Mouse (Mus musculus): ENCODE measurements at regions not wholly inside any gene's neighbourhood (a gene's known extent, or its start where the extent isn't known, plus 50 kb on each side); places are given as distances from the start of the nearest gene placed in this dataset.

GRCm38 (mm10) chr3:121104571-121105407 lies 66.7 kb downstream of the Rwdd3 start:
- WGBS = 29% methylated on average over 20 of the region's 20 CpGs
- Histone ChIP-seq H3K4me2 (peak overlapping the region; percentile 47), H3K4me3 (peak overlapping the region; percentile 24)

DNA sequence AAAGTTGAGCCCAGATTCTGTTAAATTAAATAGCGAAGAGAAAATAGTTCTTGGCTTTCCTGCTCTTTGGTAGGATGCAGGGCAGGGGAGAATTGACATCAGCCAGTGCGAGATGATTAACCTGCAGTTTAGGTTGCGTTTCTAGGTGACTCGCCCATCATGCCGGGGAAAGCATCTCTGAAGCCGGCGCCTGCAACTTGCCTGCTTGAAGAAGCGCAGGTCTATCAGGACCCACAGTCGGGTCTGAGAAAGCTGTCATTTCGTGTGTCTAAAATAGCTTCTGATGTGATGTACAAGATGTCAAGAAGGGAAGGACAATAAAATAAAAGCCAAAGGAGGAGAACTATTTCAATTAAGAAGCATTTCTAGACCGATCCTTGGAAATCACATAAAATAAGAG lies 68.6 kb downstream of the Rwdd3 start:
- no peak overlapping the region for H3K27ac ChIP-seq
- H3K9ac ChIP-seq = no peak overlapping the region
- no peaks in the 10 kb centered on the region for H3K4me1 ChIP-seq
- no peaks in the 10 kb centered on the region for H3K9me3 ChIP-seq
- H3K4me2 ChIP-seq = no peak overlapping the region
- H3K4me3 ChIP-seq = no peak overlapping the region
- ATAC-seq (ENCODE audit: insufficient number of reproducible peaks, insufficient read depth, low FRiP score, low TSS enrichment, low read depth) = no peak
- no peaks in the 10 kb centered on the region for H3K36me3 ChIP-seq
- peaks cover 5% of the 10 kb centered on the region; the same call in 1 of the 2 replicates for H3K27me3 ChIP-seq
- 58% methylated on average over 11 of the region's 11 CpGs for WGBS

More at GRCm38 (mm10) chr3:121104571-121105407, 66.7 kb downstream of the Rwdd3 start:
- Histone ChIP-seq H3K36me3 (no peaks in the 10 kb centered on the region), H3K27ac (no peak overlapping the region), H3K9me3 (no peaks in the 10 kb centered on the region), H3K27me3 (peaks cover 5% of the 10 kb centered on the region; the same call in 1 of the 2 replicates), H3K9ac (peak overlapping the region; percentile 32; the same call in 1 of the 2 replicates), H3K4me1 (no peaks in the 10 kb centered on the region)
- ATAC-seq (ENCODE audit: insufficient number of reproducible peaks, insufficient read depth, low FRiP score, low TSS enrichment, low read depth) = peak; percentile 81; the same call in 1 of the 2 replicates

GRCm38 (mm10) chr3:121102120-121102519 lies 69.4 kb downstream of the Rwdd3 start:
- H3K9me3 ChIP-seq = no peaks in the 10 kb centered on the region
- no peak for ATAC-seq (ENCODE audit: insufficient number of reproducible peaks, insufficient read depth, low FRiP score, low TSS enrichment, low read depth)
- H3K27ac ChIP-seq = no peak overlapping the region
- no peaks in the 10 kb centered on the region for H3K36me3 ChIP-seq
- peaks cover 4% of the 10 kb centered on the region; the same call in 1 of the 2 replicates for H3K27me3 ChIP-seq
- H3K9ac ChIP-seq = no peak overlapping the region
- no peaks in the 10 kb centered on the region for H3K4me1 ChIP-seq
- no peak overlapping the region for H3K4me2 ChIP-seq
- WGBS = 82% methylated on average over 1 of the region's 1 CpGs
- no peak overlapping the region for H3K4me3 ChIP-seq

DNA sequence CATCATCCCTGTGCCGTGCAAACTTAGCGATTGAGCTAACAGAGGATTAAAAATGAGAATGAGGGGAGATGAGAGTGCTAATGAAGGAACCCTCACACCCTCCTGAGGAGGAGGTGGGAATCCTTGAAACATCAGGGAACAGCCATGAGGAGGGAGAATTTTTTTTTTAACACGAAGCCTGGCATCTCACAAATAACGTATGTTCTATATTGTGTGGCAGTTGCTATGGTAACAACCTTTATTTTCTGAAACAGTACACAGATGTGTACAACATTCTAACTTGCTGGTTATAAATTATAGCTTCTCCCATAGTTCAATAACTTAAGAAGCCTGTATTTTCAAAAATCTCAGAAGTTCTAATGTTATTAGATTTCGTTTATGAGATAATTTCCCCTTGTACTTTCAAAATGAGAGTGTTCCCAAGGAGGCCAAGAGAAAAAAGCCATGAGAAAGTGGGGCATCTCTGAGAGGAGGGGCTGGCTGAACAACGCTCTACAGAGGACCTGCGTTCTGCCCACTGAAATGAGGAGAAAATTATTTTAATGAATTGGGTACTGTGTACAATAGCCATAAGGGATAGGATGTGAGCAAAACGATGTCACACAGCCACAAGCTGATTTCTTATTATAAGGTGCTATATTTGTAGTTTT lies 71.2 kb downstream of the Rwdd3 start:
- ATAC-seq (ENCODE audit: insufficient number of reproducible peaks, insufficient read depth, low FRiP score, low TSS enrichment, low read depth) = no peak
- H3K27me3 ChIP-seq = no peaks in the 10 kb centered on the region
- H3K36me3 ChIP-seq = no peaks in the 10 kb centered on the region
- no peak overlapping the region for H3K4me2 ChIP-seq
- H3K4me3 ChIP-seq = no peak overlapping the region
- no peak overlapping the region for H3K9ac ChIP-seq
- H3K4me1 ChIP-seq = no peaks in the 10 kb centered on the region
- H3K9me3 ChIP-seq = no peaks in the 10 kb centered on the region
- H3K27ac ChIP-seq = no peak overlapping the region
- WGBS = 71% methylated on average over 8 of the region's 8 CpGs

GRCm38 (mm10) chr3:121093509-121093908 lies 78.0 kb downstream of the Rwdd3 start:
- no peak for ATAC-seq (ENCODE audit: insufficient number of reproducible peaks, insufficient read depth, low FRiP score, low TSS enrichment, low read depth)
- 47% methylated on average over 6 of the region's 6 CpGs for WGBS

DNA sequence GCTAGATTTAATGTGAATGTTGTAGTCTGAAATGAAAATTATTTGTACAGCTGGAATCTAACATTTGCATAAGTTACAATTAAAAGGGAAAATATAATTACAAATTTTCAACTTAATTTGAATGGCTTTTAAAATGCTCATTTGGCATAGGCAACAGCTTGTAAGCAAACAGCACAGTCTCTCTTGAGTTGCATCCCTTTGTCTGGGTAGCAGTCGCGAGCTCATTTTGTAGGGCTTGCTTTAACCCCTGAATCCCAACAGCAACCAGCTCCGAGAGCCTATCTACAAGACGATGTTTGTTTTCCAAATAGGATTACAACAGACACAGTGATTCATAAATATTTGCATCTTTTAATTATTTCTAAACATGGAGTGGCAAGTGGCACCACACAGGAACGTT lies 82.8 kb downstream of the Rwdd3 start:
- 78% methylated on average over 5 of the region's 5 CpGs for WGBS

More at GRCm38 (mm10) chr3:121093509-121093908, 78.0 kb downstream of the Rwdd3 start:
- Histone ChIP-seq H3K36me3 (no peaks in the 10 kb centered on the region), H3K9me3 (no peaks in the 10 kb centered on the region), H3K4me1 (no peaks in the 10 kb centered on the region), H3K4me3 (no peak overlapping the region), H3K9ac (no peak overlapping the region), H3K27me3 (no peaks in the 10 kb centered on the region), H3K4me2 (no peak overlapping the region), H3K27ac (no peak overlapping the region)

GRCm38 (mm10) chr3:121068676-121069075 lies 102.8 kb downstream of the Rwdd3 start:
- H3K4me1 ChIP-seq = no peaks in the 10 kb centered on the region
- no peak overlapping the region for H3K27ac ChIP-seq
- H3K4me3 ChIP-seq = no peak overlapping the region
- WGBS = 77% methylated on average over 5 of the region's 5 CpGs
- H3K9me3 ChIP-seq = no peaks in the 10 kb centered on the region
- ATAC-seq (ENCODE audit: insufficient number of reproducible peaks, insufficient read depth, low FRiP score, low TSS enrichment, low read depth) = no peak
- no peaks in the 10 kb centered on the region for H3K36me3 ChIP-seq
- H3K9ac ChIP-seq = no peak overlapping the region
- no peak overlapping the region for H3K4me2 ChIP-seq
- H3K27me3 ChIP-seq = no peaks in the 10 kb centered on the region

More for the DNA sequence above, 82.8 kb downstream of the Rwdd3 start:
- Histone ChIP-seq H3K9ac (no peak overlapping the region), H3K9me3 (no peaks in the 10 kb centered on the region), H3K4me1 (no peaks in the 10 kb centered on the region), H3K36me3 (no peaks in the 10 kb centered on the region), H3K4me2 (no peak overlapping the region), H3K27ac (no peak overlapping the region), H3K27me3 (no peaks in the 10 kb centered on the region), H3K4me3 (no peak overlapping the region)
- ATAC-seq (ENCODE audit: insufficient number of reproducible peaks, insufficient read depth, low FRiP score, low TSS enrichment, low read depth) = no peak

GRCm38 (mm10) chr3:121035904-121036549 lies 135.5 kb downstream of the Rwdd3 start:
- Histone ChIP-seq H3K4me2 (no peak overlapping the region), H3K9ac (no peak overlapping the region), H3K36me3 (no peaks in the 10 kb centered on the region), H3K4me1 (no peaks in the 10 kb centered on the region), H3K27me3 (no peaks in the 10 kb centered on the region), H3K27ac (no peak overlapping the region), H3K9me3 (no peaks in the 10 kb centered on the region), H3K4me3 (no peak overlapping the region)
- ATAC-seq (ENCODE audit: insufficient number of reproducible peaks, insufficient read depth, low FRiP score, low TSS enrichment, low read depth) = no peak
- WGBS = 77% methylated on average over 9 of the region's 9 CpGs

DNA sequence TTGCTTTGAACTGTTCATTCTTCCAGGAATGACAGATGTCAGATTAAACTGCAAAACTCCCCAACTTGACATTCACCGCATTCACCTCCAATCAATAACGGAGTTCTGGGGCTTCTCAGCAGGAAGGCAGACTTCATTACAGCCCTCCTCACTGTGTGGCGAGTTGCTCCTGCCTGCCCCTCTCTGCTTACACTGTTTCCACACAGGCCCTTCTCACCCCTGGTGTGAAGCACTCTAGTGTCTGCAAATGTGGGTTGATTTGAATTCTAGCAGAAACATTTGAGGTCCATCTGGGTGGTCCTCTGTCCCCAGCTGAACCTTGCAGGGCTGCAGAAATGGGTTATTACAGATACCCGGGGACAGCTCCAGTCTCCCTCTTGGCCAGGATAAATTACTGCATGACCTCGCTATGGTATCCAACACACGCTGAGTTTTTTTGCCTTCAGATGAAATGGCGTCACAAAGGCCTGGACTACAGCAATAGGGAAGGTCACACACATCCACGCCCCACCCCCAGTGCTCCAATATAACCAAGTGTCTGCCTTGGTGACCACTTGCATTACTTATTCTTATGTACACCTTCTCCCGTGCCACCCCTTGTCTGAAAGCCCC lies 145.8 kb downstream of the Rwdd3 start:
- WGBS = 73% methylated on average over 9 of the region's 9 CpGs

GRCm38 (mm10) chr3:121024810-121025209 lies 146.7 kb downstream of the Rwdd3 start:
- Histone ChIP-seq H3K27me3 (no peaks in the 10 kb centered on the region), H3K4me1 (no peaks in the 10 kb centered on the region), H3K4me2 (no peak overlapping the region), H3K4me3 (no peak overlapping the region), H3K27ac (no peak overlapping the region), H3K9me3 (no peaks in the 10 kb centered on the region), H3K9ac (no peak overlapping the region), H3K36me3 (no peaks in the 10 kb centered on the region)
- 64% methylated on average over 8 of the region's 8 CpGs for WGBS
- no peak for ATAC-seq (ENCODE audit: insufficient number of reproducible peaks, insufficient read depth, low FRiP score, low TSS enrichment, low read depth)

More for the DNA sequence above, 145.8 kb downstream of the Rwdd3 start:
- Histone ChIP-seq H3K9me3 (no peaks in the 10 kb centered on the region), H3K27me3 (no peaks in the 10 kb centered on the region), H3K4me1 (no peaks in the 10 kb centered on the region), H3K9ac (no peak overlapping the region), H3K4me2 (no peak overlapping the region), H3K36me3 (no peaks in the 10 kb centered on the region), H3K27ac (no peak overlapping the region), H3K4me3 (no peak overlapping the region)
- ATAC-seq (ENCODE audit: insufficient number of reproducible peaks, insufficient read depth, low FRiP score, low TSS enrichment, low read depth) = no peak

- H3K36me3 ChIP-seq = no peaks in the 10 kb centered on the region
- no peak overlapping the region for H3K27ac ChIP-seq
- 85% methylated on average over 4 of the region's 4 CpGs for WGBS
These were observed 150.2 kb downstream of the Rwdd3 start for GRCm38 (mm10) chr3:121021126-121021848.

More at GRCm38 (mm10) chr3:121021126-121021848, 150.2 kb downstream of the Rwdd3 start:
- Histone ChIP-seq H3K4me1 (no peaks in the 10 kb centered on the region), H3K9me3 (no peaks in the 10 kb centered on the region), H3K9ac (no peak overlapping the region), H3K27me3 (no peaks in the 10 kb centered on the region), H3K4me2 (no peak overlapping the region), H3K4me3 (no peak overlapping the region)
- 0 out of 2 replicates have a peak, but pooled peaks have one; percentile 26 for ATAC-seq (ENCODE audit: insufficient number of reproducible peaks, insufficient read depth, low FRiP score, low TSS enrichment, low read depth)
